In the genomic region with DNA sequence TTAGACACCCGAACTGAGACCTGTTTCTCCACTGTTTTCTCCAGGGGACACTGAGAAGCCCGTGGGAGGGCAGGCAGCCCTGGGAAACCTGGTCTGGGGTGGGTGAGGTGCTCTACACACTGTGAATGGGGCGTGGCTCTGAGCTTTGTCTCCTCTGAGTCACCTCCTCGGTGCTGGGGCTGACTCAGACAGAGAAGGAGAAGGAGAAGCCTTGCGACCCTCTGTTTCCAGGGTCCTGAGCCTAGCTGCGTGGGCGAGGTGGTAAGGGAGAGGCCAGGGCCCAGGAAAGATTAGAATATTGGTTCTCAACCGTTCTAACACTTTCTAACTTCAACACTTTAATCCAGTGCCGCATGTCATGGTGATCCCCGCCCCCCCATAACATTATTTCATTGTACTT, we compare ENCODE assay signal across 25 mouse cellular contexts. TPM values are rescaled to one million over a fixed set of nuclear protein-coding genes. Genes with fewer than 3 reads are reported as not detected.
DNase-seq lines count a peak whose midpoint lies in the region; ATAC-seq and TF ChIP-seq lines count a peak whose summit lies in the region.
"Had no signal": no experiment of that assay in that cellular context is flagged by ENCODE, and none has a peak within 500 bp of the region (broad histone marks: within the 10 kb centered on the region; RNA-seq: fewer than 3 reads in every experiment).

No protein-coding gene starts in this region.

- TF ChIP-seq POLR2A in CH12.LX (IDR thresholded peaks at IDR 0.05; ENCODE audit: low read depth, low read length): no peak

- no peaks in the 10 kb centered on the region for H3K27me3 ChIP-seq in CH12.LX (replicated peaks)
- H3K27me3 ChIP-seq in stomach, embryonic 16.5 days (ENCODE audit: control insufficient read depth, insufficient read depth, low read length): no peaks in the 10 kb centered on the region
- H3K27me3 ChIP-seq: embryonic facial prominence, embryonic 12.5 days; megakaryocyte, embryonic 14.5 days; midbrain, embryonic 15.5 days had no signal

- TF ChIP-seq EP300 in CH12.LX (IDR thresholded peaks at IDR 0.05; ENCODE audit: low read length): peak; percentile 59

- peaks cover 49 to 91% of the 10 kb centered on the region in 2 experiments for H3K4me1 ChIP-seq in CH12.LX (ENCODE audit: control insufficient read depth in 1 of 2, insufficient read depth in 2 of 2)
- no peaks in the 10 kb centered on the region for H3K4me1 ChIP-seq in stomach, embryonic 16.5 days (ENCODE audit: control insufficient read depth, insufficient read depth, low read length)
- H3K4me1 ChIP-seq: embryonic facial prominence, embryonic 12.5 days; heart, embryonic 15.5 days; midbrain, embryonic 15.5 days had no signal

- WGBS in stomach, embryonic 16.5 days: 54% methylated on average over 10 of the region's 10 CpGs

- no peak overlapping the region for H3K27ac ChIP-seq in CH12.LX (ENCODE audit: insufficient read depth, low read depth)
- no peak overlapping the region for H3K27ac ChIP-seq in stomach, embryonic 16.5 days (ENCODE audit: low read length)
- H3K27ac ChIP-seq: embryonic facial prominence, embryonic 12.5 days; heart, adult 2 months; heart, embryonic 15.5 days; midbrain, embryonic 15.5 days had no signal

- in situ Hi-C loops in CH12.LX (cut with MboI; ENCODE audit: low pct_ligation_motif_present, low pct_unique_long_range_greater_than_20kb, low sequenced_read_pairs): loop anchor here (5.0 to 10.0 kb wide), 2 partner anchors 49 to 241 kb away; a partner anchor contains a TSS

- dilution Hi-C loops in CH12.LX (cut with MboI; ENCODE audit: extremely low pct_ligation_motif_present, extremely low pct_unique_long_range_greater_than_20kb, low sequenced_read_pairs): no loop called here

- H3K9me3 ChIP-seq in CH12.LX (replicated peaks; ENCODE audit: low read length): no peaks in the 10 kb centered on the region
- H3K9me3 ChIP-seq in stomach, embryonic 16.5 days (replicated peaks; ENCODE audit: control insufficient read depth, low read length): no peaks in the 10 kb centered on the region
- H3K9me3 ChIP-seq: embryonic facial prominence, embryonic 12.5 days; heart, embryonic 15.5 days; megakaryocyte, embryonic 14.5 days; midbrain, embryonic 15.5 days had no signal

- no peaks in the 10 kb centered on the region for H3K79me2 ChIP-seq in CH12.LX (replicated peaks; ENCODE audit: control insufficient read depth, extremely low read depth, insufficient read depth, poor library complexity, severe bottlenecking)

- H3K4me3 ChIP-seq in CH12.LX (replicated peaks in 1 of 3; ENCODE audit: low read depth in 2 of 3, low read length in 2 of 3, poor library complexity in 1 of 3): no peak overlapping the region
- no peak overlapping the region for H3K4me3 ChIP-seq in stomach, embryonic 16.5 days (replicated peaks; ENCODE audit: low read length)
- H3K4me3 ChIP-seq: embryonic facial prominence, embryonic 12.5 days; erythroblast, embryonic 14.5 days; heart, adult 2 months; heart, embryonic 15.5 days; megakaryocyte, embryonic 14.5 days; midbrain, embryonic 15.5 days had no signal

- no peak overlapping the region for H3K9ac ChIP-seq in CH12.LX (ENCODE audit: insufficient read depth, low read depth)
- no peak overlapping the region for H3K9ac ChIP-seq in stomach, embryonic 16.5 days (ENCODE audit: low read length)
- H3K9ac ChIP-seq: embryonic facial prominence, embryonic 12.5 days; heart, embryonic 15.5 days; midbrain, embryonic 15.5 days had no signal

- H3K4me2 ChIP-seq in CH12.LX (ENCODE audit: insufficient read depth, low read depth, poor library complexity, severe bottlenecking): no peak overlapping the region
- no peak overlapping the region for H3K4me2 ChIP-seq in stomach, embryonic 16.5 days (ENCODE audit: low read depth, low read length)
- H3K4me2 ChIP-seq: embryonic facial prominence, embryonic 12.5 days; heart, embryonic 15.5 days; liver, embryonic 11.5 days; midbrain, embryonic 15.5 days had no signal

- TF ChIP-seq RAD21 in CH12.LX (IDR thresholded peaks at IDR 0.05; ENCODE audit: low read depth, low read length): no peak

- no peak for TF ChIP-seq CTCF in CH12.LX (conservative IDR thresholded peaks at IDR 0.05 in 1 of 2, IDR thresholded peaks at IDR 0.05 in 1 of 2; ENCODE audit: low read depth in 2 of 2, low read length in 2 of 2)

- DNase-seq in adrenal gland, postnatal 14 days: peak; percentile 24
- no peak for DNase-seq in adrenal gland, adult 8-10 months
- peak; percentile 78 for DNase-seq in CH12.LX (ENCODE audit: extremely low read depth)
- DNase-seq in induced T-regulatory cell, adult 2 months (ENCODE audit: low read depth): peak; percentile 78
- no peak for DNase-seq in right cerebral cortex, postnatal 25 days
- no peak for DNase-seq in left cerebral cortex, adult 11 months (ENCODE audit: low spot score)
- DNase-seq: cerebellum, adult 9-11 months; gastrocnemius, postnatal 14 days; heart, adult 2 months; kidney, adult 9 months; kidney, postnatal 4 days; lung, adult 18-20 months; thymus, adult 18-20 months had no signal

- no peaks in the 10 kb centered on the region for H3K36me3 ChIP-seq in CH12.LX (replicated peaks in 1 of 2; ENCODE audit: control insufficient read depth in 1 of 2, insufficient read depth in 1 of 2, low read length in 1 of 2)
- no peaks in the 10 kb centered on the region for H3K36me3 ChIP-seq in stomach, embryonic 16.5 days (ENCODE audit: control insufficient read depth, insufficient read depth, low read length)
- H3K36me3 ChIP-seq: embryonic facial prominence, embryonic 12.5 days; heart, embryonic 15.5 days; midbrain, embryonic 15.5 days had no signal

- ATAC-seq in stomach, embryonic 16.5 days (ENCODE audit: insufficient read depth, low FRiP score): peak; percentile 66; the same call in 1 of the 2 replicates
- no peak for ATAC-seq in frontal cortex, adult (ENCODE audit: low TSS enrichment)
- ATAC-seq: forebrain, embryonic 14.5 days; hindbrain, embryonic 16.5 days; midbrain, embryonic 15.5 days had no signal

TF ChIP-seq in CH12.LX, 34 proteins besides CTCF, POLR2A, EP300 and RAD21:
- TF ChIP-seq NRF1 (IDR thresholded peaks at IDR 0.05; ENCODE audit: low read depth, low read length): peak; percentile 25; the same call in 1 of the 2 replicates
- peak; percentile 39; the same call in 1 of the 2 replicates for TF ChIP-seq CHD2 (IDR thresholded peaks at IDR 0.05; ENCODE audit: low read length)
- TF ChIP-seq TCF12 (IDR thresholded peaks at IDR 0.05; ENCODE audit: low read depth, low read length): no peak
- TF ChIP-seq JUND (conservative IDR thresholded peaks at IDR 0.05; ENCODE audit: low read depth, low read length): 0 out of 2 replicates have a peak, but pooled peaks have one; percentile 19
- TF ChIP-seq MAX (IDR thresholded peaks at IDR 0.05; ENCODE audit: low read length): no peak
- peak; percentile 33; the same call in 1 of the 2 replicates for TF ChIP-seq MXI1 (IDR thresholded peaks at IDR 0.05; ENCODE audit: low read depth, low read length)
- peak; percentile 86 for TF ChIP-seq IRF4 (IDR thresholded peaks at IDR 0.05; ENCODE audit: low read depth, low read length)
- TF ChIP-seq BHLHE40 (IDR thresholded peaks at IDR 0.05; ENCODE audit: low read depth, low read length): peak; percentile 26; the same call in 1 of the 2 replicates
TF ChIP-seq in CH12.LX: peak in this region for 6.

RNA-seq across cellular contexts. Expression of a gene that starts 46.9 kb away (rescaled TPM):
- 1.7 and 7.3 TPM in 2 replicates for total RNA-seq in adrenal gland, postnatal 14 days (2021)
- 1 to 10 TPM in 3 of 4 experiments, under 1 TPM in 1; 0.96 to 3.8 (median 2.1) TPM for total RNA-seq in adrenal gland, adult 8-10 months (2022)
- total RNA-seq in CH12.LX (2012; rRNA removed) (13.7 and 19.7 TPM in 2 replicates), CH12.LX (2014; rRNA removed) (2.4 and 5.0 TPM in 2 replicates)
- polyA plus RNA-seq in CH12.LX (2012; ENCODE audit: insufficient read length, low read depth): 48.0 and 61.1 TPM in 2 replicates
- polyA plus RNA-seq in stomach, embryonic 16.5 days (2015; fragmentation: Nextera tagmentation; extraction: Ambion mirVana): 0.24 and 0.54 TPM in 2 replicates
- total RNA-seq: layer of hippocampus, postnatal 10 days had no signal
- polyA plus RNA-seq: cortical plate, adult 2 months; forebrain, embryonic 14.5 days; hindbrain, embryonic 16.5 days; midbrain, embryonic 15.5 days had no signal

Comparison
In these comparisons a context has a peak if more than half of its experiments do, and no peak if none do; other contexts are left out.
1. DNase-seq: peak in adrenal gland, postnatal 14 days (single experiment), CH12.LX (single experiment) and induced T-regulatory cell, adult 2 months (single experiment); none in adrenal gland, adult 8-10 months (single experiment), right cerebral cortex, postnatal 25 days (single experiment) and left cerebral cortex, adult 11 months (single experiment).